Mouse (Mus musculus) layer of hippocampus, postnatal 25 days (tissue): ENCODE measurements around the gene Grasp. TPM values are rescaled to one million over a fixed set of nuclear protein-coding genes. Genes with fewer than 3 reads are reported as not detected.

ENCODE experiments used
- DNase-seq, 2 experiments: peaks; one replicate each; pipeline ENCODE4 v3.0.0; 2022; ENCODE audit warnings: mixed read lengths in 2 of 2, low spot score in 1 of 2; ENCODE audit errors: extremely low spot score in 1 of 2
- total RNA-seq, 2 experiments: library from RNA; stranded (reverse); gene quantifications; 2 replicates each; pipeline ENCODE4 v1.2.3; 2021

Grasp gene
- total RNA-seq, 2 experiments from 2014 or later = 73.1 to 77.9 TPM

GRCm38 (mm10) chr15:101246231-101247154 is 22.5 kb downstream of the Grasp start:
- peak; percentile 83 to 86 for DNase-seq

- DNase-seq = no peak
These were observed 23.1 kb downstream of the Grasp start for GRCm38 (mm10) chr15:101247155-101247498.

- DNase-seq = no peak
These were observed 24.2 kb downstream of the Grasp start for GRCm38 (mm10) chr15:101248029-101248710.

- no peak for DNase-seq
These were observed 26.3 kb downstream of the Grasp start for GRCm38 (mm10) chr15:101250220-101250800.

GRCm38 (mm10) chr15:101251930-101252329 is 27.9 kb downstream of the Grasp start:
- DNase-seq = no peak

- no peak for DNase-seq
These were observed 28.6 kb downstream of the Grasp start for GRCm38 (mm10) chr15:101252614-101253013.

- no peak for DNase-seq
These were observed 29.5 kb downstream of the Grasp start for GRCm38 (mm10) chr15:101253563-101253885.

GRCm38 (mm10) chr15:101253886-101254795 is 30.2 kb downstream of the Grasp start, which contains the start of gene Nr4a1:
Gene Nr4a1 (plus strand): TSS chr15:101254269.
- DNase-seq = peak; percentile 57 to 66

GRCm38 (mm10) chr15:101255842-101256462 is 32.0 kb downstream of the Grasp start:
- DNase-seq = no peak

- no peak for DNase-seq
These were observed 32.6 kb downstream of the Grasp start for GRCm38 (mm10) chr15:101256463-101257206.

GRCm38 (mm10) chr15:101258420-101258819 is 34.4 kb downstream of the Grasp start:
- no peak for DNase-seq

GRCm38 (mm10) chr15:101259922-101260321 is 35.9 kb downstream of the Grasp start:
- no peak for DNase-seq

- no peak for DNase-seq
These were observed 36.4 kb downstream of the Grasp start for GRCm38 (mm10) chr15:101260387-101260786.

- no peak for DNase-seq
These were observed 37.1 kb downstream of the Grasp start for GRCm38 (mm10) chr15:101260874-101261622.

- DNase-seq = no peak
These were observed 38.5 kb downstream of the Grasp start for GRCm38 (mm10) chr15:101262502-101262901.

GRCm38 (mm10) chr15:101266132-101266963 is 42.4 kb downstream of the Grasp start:
- DNase-seq = peak; percentile 78 to 90
